Mouse (Mus musculus): Measurements from ENCODE around the gene Bpifb9a.
A peak's percentile ranks its signal among the peaks of the same experiment; 100 is the strongest.
"Not testable (repeated sequence)": the region's sequence is repeated elsewhere in the genome, so short reads cannot be mapped to it uniquely, and the experiment has no call there.

Gene Bpifb9a

DNA sequence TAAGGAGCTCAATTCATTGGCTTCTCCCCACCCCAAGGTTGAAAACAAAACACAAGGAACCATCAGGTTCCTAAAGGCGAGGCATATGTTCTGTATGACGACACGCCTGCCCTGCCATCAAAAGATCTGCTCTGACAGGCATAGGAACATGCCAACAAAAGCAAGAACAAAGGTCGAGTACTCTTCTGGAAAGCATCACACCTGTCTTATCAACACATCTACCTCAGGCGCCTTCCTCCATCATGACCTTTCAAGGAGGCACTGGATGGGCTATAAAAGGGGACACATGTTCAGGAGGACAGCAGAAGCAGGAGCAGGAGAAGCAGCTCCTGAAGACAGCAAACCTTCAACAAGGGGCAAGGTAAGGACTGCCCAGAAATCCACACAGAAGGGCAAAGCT, at the start of gene Bpifb9a:
TSS of gene Bpifb9a (plus strand) at position 301 of the 400 bp plus-strand sequence.
- DNase-seq (ENCODE audit: low spot score in 2 of 2) = not testable (repeated sequence)

DNA sequence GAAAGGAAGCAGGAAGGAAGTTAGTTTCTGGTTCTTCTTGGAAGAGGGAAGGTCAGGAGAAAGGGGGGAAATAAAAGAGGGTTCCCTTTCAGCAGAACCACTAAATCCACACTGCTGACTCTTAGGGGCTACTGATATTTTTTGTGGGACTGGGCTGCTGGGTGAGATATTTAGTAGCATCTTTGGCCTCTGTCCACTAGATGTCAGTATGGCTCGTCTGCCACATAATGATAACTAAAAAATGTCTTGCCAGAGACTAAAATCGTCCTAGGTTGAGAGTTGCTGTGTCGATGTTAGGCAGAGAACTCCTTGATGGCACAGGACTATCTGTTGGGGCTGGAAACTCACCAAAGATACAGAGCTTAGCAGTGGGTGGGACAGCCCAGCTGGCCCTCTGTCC, 48.5 kb upstream of the Bpifb9a start:
- no peak for DNase-seq (ENCODE audit: low spot score in 2 of 2)

DNA sequence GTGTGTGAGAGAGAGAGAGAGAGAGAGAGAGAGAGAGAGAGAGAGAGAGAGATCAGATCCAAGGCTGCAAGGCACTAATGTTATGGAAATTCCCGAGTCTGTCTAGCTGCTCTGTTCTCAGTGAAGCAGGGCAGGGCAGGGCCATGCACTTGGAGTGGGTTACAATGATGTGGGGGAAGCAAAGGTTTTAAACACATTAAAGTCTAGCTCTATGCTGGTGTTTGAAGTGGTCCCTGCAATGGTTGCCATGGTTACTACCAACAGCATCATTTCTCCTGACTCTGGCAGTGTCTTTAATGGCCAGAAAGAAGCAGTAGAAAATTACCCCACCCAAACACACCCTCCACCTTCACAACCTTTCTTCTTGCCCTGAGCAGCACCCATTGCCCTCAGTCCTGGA, 46.5 kb upstream of the Bpifb9a start:
- DNase-seq (ENCODE audit: low spot score in 2 of 2) = no peak

DNA sequence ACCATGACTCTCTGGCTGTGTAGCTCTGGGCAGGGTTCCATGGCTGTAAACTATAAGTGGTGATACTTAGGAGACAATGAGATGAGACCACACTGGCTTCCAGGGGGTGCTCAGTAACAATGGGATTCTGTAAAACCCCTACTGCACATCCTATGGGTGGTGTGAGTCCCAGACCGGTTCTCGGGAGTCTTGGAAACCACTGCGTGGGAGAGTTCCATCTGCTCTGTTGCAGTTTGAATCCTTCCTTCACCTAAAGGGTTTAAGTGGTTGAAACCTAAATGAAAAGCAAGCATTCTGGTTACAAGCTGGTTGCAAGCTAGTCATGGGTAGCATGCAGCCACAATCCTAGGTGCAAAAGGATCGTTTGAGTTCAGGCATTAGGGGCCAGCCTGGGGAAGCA, 45.8 kb upstream of the Bpifb9a start:
- no peak for DNase-seq (ENCODE audit: low spot score in 2 of 2)

DNA sequence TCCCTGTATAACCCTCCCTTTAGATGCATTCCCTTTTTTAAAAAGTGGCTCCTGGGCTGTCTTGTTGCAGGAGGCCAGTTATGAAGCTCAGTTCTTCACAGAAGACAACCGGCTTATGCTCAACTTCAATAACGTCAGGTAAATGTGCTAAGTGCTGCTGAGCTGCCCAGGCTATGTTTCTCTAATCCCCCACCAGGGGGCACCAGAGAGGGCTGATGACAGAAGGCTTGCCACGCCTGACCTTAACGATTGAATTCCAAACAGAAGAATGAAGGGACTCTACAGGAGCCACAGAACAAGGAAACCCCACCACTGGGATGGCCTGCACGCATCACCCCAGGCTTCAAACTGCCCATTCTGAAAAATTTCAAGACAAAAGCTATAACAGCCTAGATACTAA, 42.5 kb upstream of the Bpifb9a start:
- peak; percentile 67 to 77 for DNase-seq (ENCODE audit: low spot score in 2 of 2)

DNA sequence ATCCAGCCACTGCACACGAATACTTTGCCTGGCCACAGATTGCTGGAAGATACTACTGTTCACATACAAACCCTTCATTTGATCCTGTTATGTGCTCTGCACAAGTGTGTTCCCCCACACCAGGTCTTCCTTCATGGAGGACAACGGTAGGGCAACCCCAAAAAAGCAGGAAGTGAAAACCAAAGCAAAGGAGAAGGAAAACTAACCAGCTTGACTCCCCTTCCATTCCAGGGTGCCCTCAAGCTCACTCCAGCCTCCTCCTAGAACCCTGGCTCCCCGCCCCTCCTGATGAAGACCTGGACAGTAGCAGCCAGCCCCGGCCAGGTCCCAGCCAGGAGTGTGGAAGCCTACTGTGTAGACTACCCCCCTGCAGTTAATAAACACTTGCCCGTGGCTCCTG, 37.7 kb upstream of the Bpifb9a start:
- no peak for DNase-seq (ENCODE audit: low spot score in 2 of 2)

DNA sequence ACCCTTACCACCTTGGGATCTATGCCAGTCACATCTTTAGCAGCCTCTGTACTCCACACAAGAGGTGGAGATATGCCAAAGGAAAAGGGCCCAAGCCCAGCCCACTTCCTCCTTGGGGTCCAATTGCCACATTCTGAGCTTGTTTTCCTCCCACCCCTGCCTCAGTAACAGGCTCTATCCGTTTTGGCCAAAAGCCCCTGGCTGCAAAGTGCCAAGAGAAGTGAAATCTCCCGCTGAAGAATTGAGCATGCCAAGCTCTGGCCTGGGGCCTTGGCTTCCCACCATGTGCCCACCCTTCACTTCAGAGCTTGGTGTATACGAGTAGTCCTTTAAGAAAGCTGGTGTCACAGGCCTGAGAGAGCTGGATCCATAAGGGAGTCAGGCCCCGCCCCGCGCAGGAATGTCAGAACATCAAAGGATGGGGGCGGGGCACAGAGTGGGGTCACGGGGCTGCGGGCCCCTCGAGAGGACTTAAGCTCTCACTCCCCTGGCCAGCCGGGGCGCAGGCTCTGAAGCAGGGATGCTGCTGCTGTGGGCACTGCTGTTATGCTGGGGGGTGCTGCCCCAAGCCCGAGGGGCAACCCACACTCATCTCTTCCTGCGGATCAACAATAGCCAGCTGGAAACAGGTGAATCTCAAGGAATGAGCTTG, 34.3 kb upstream of the Bpifb9a start, which contains the start of gene Bpifb5:
TSS of gene Bpifb5 (plus strand) at position 478 of the 652 bp plus-strand sequence.
- DNase-seq (ENCODE audit: low spot score in 2 of 2) = peak in 1 of 2 experiments; percentile 60

DNA sequence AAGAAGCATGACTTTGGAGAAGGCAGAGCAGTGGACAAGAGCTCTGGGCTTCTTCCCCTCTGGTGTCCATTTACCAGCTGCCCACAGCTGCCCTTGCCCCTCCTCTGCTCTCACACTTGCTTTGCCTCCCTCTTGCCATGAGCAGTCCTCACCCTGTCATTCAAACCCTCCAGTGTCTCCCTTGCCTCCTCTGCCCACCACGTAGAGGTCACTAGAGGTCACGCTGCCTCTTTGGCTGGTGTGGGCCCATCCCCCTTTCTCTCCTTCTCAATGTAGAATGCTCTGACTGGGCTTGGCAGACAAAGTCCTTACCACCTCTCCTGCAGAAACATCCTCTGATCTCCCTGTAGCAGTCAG, 33.8 kb upstream of the Bpifb9a start:
- DNase-seq (ENCODE audit: low spot score in 2 of 2) = no peak

DNA sequence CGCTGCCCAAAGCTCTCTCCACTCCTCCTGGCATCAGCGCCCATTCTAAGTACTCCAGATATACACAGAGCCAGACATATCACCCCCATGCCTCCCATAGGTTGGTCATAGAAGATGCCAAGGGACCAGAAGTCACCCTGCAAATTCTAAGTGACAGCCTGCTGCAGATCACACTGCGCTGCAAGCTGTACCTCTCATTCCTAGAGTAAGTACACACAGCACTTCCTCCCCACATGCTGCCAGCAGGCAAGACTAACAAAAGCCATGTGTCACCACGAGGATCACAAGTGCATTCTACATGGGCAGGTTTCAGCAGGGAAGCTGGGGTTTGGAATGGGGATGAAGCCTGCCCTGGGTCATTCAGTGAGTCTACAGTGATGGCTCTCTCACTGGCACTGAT, 30.7 kb upstream of the Bpifb9a start:
- no peak for DNase-seq (ENCODE audit: low spot score in 2 of 2)

DNA sequence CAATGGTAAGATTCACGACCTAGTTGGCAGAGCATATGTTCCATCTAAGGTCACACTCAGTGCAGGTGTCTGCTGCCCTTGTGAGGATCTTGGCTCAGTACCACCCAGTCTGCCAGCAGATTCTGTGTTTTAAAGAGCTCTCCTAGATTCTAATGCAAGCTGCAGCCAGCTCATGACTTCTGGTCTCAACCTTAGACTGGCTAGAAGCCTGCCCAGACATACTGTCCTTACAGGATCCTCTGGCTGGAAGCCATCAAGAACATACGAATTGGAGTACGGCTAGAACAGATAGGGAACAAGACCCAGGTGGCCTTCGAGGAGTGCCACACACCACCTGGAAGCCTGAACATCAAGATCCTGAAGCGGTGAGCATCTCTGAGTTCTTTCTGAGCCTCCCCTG, 29.8 kb upstream of the Bpifb9a start:
- no peak for DNase-seq (ENCODE audit: low spot score in 2 of 2)

DNA sequence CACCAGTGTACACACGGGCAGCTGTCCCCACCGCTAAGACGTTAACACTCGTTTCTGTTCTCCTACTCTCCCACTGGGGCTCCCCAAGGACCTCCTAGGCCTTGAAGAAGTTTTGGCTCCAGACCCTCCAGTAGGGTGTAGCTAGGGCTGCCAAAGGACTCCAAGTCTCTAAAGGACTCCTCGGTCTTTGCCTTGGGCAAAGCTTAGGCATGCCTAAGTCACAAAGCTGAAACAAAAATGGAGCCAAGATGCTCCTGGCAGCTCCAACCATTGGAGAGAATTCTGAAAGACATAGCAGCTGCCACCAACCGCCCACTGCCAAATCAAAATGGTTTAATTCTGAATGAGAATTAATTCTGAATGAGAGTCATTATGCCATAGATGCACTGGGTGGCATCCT, 24.2 kb upstream of the Bpifb9a start:
- DNase-seq (ENCODE audit: low spot score in 2 of 2) = peak in 1 of 2 experiments; percentile 52

DNA sequence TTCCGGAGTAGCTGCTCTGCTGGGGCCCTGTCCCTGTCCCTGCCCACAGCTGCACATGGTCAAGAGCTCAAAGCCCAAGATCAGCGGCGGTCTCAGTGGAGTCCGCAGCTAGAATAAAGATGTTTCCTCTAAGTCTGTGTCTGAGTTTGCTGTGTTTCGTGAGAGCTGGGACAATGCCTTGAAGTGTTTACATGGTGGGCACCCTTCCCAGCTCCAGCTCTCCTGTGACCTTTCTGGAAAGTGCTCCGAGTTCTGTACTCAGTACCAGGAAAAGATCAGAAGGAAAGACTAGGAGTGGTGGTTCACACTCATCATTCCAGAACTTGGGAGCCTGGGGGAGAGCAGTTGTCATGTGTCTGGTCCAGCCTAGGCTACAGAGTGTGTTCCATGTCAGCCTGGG, 16.9 kb upstream of the Bpifb9a start:
- no peak for DNase-seq (ENCODE audit: low spot score in 2 of 2)

DNA sequence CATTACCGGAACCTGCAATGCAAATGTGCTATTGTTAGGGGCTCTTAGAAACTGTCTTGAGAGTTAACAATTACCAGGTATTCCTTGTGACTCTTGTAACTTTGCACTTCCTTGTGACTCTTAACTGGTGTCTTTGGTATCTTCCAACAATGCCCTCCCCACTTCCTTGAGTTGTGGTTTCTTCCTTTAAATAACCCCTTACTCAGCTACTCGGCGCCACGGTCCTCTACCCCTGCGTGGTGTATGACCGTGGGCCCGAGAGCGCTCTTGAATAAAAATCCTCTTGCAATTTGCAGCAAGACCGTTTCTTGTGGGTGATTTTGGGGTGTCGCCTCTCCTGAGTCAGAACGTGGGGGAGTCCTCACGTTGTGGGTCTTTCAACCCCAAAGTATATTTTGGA, 14.9 kb upstream of the Bpifb9a start:
- not testable (repeated sequence) for DNase-seq (ENCODE audit: low spot score in 2 of 2)

DNA sequence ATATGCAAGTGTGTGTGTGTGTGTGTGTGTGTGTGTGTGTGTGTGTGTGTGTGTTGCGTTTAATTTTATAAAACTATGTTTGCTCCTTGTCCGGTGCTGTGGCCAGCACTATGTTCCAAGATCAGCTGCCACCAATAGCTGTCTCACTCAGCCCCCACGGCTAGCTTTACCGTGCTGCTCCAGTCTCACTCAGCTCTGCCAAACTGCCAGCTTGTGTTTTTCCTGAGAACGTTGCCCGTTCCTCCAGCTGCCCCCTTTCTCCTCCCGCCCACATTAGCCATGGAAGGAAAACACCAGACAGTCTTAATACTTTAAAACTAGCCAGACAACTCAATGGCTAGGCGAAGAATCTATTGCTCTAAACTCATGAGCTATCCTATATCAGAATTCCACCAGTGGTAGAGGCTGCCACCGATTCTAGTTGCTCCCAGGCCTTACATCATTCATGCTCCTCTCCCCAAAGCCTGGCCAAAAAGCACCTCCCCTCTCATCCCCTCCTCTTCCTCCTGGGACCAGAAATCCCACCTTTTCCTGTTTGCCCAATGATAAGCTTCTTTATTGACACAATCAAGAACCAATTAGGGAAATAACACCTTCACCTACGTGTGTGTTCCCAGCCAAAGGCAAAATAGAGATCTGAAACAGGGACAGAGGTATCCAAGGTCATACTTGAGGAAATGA, 14.2 kb upstream of the Bpifb9a start:
- no peak for DNase-seq (ENCODE audit: low spot score in 2 of 2)

DNA sequence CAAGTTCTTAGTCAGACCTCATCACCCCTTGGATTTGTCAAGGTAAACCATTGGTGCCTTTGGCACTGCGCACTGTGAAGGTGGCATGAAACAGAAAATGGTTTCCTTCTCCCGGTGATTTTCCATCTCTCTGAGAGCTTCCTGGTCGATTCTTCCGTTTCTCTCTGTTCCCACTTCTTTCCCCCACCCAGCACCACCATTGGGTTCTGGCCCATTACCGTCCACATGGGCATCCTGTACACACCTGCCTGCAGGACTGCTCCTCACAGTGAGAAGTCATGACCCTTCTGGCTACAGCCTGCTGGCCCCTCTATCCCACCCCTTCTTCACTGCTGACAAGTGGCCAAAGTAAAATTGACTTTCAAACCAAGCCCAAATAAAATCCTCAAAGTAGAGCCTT, 12.3 kb upstream of the Bpifb9a start:
- no peak for DNase-seq (ENCODE audit: low spot score in 2 of 2)

DNA sequence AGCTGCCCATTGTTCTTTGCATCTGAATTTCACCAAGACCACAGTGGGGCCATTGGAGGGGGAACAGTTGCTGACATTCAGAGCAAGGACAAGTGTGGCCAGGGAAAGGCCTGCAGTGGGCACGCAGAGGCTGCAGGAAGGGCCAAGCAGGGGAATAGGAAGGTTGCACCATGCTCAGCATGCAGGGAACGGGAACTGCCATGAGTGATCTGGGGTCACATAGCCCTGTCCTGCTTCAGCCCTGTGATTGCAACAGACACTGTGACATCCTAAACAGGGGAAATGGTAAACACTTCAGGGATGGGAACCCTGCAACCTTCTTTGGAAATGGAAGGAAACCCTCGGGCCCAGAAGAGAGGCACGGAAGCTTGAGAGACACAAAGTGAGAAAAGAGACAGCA, 2.4 kb upstream of the Bpifb9a start:
- DNase-seq (ENCODE audit: low spot score in 2 of 2) = not testable (repeated sequence)

DNA sequence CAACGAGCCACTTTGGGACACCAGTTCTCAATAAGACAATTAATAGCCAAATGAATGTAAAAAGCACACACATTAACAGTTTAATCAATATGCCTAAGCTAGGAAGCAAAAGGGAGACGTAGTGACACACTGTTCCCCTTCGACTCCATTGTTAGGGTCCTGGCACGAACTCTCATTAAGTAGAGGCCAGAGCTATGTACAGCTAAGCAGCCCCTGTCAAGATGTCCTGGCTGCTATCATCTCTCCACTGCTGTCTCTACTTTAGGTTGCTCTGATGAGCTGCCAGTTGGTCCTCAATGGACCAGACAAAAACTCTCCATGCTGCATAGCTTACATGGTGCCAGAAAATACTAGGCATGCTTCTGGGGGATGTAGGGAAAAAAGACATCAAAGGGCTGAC, 1.9 kb upstream of the Bpifb9a start:
- no peak for DNase-seq (ENCODE audit: low spot score in 2 of 2)

DNA sequence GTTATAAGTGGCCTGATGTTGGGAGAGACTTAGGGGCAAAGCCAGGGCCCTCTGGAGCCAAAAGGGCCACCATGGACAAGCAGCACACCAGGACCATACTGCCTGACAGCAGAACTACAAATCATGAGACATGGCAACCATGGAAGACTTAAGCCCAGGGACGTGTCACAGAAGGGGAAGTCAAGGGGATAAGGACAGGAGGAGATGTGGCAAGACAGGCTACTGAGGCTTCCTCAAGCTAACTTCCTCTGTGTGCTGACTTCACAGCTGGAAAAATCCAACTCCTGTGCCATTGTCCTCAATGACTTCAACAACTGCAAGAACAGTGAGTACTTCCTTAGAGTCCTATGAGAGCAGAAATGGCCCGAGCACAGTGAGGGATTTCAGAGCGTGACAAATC, 6.7 kb downstream of the Bpifb9a start:
- DNase-seq (ENCODE audit: low spot score in 2 of 2) = not testable (repeated sequence)

DNA sequence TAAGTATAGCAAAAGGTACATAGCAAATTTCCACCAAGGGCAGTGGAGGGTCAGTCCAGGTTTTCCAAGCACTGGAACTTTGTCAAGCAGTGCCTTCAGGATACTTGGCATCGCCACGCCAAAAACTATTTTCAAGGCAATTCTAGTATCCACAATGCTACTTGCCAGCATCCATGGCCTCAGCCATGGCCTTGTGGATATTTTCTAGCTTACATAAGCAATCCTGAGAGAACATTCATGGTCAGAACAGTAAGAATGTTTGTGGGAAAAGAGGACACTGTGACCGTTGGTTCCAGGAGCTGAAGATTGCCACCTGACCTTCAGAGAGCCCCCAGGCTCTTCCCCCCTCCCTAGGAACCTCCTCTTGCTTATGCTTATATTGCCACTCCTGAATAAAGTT, 34.2 kb downstream of the Bpifb9a start:
- DNase-seq (ENCODE audit: low spot score in 2 of 2) = not testable (repeated sequence)

DNA sequence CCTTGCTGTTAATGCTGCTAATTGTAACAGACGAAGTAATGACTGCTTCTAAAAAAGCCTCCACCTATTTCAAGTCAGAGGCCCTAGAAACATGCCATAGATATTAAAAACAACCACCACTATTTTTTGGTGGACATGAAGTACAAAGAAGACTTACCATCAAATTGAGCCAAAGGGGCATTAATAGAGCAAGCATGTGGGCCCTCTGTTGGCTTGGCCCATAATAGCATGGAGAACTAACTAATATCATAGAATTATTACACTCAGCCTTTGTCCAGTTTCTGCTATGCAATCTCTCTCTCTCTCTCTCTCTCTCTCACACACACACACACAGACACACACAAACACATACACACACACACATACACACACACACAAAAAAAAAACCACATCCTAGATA, 35.2 kb downstream of the Bpifb9a start:
- no peak for DNase-seq (ENCODE audit: low spot score in 2 of 2)

DNA sequence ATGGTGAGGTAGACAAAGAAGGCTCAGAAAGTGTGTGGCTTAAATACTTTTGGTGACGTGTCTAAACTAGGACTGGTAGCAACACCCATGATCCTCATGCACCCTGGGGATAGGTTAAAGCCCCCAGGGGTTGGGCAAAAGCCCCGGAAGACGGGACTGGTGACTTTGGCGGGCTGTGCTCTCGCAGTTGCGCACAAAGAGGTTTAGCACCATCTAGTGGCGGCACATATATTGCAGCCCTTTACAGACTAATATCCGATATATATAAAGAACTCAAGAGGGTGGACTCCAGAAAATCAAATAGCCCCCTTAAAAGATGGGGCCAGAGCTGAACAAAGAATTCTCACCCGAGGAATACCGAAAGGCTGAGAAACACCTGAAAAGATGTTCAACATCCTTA, 37.1 kb downstream of the Bpifb9a start:
- peak in 1 of 2 experiments; percentile 56 for DNase-seq (ENCODE audit: low spot score in 2 of 2)

DNA sequence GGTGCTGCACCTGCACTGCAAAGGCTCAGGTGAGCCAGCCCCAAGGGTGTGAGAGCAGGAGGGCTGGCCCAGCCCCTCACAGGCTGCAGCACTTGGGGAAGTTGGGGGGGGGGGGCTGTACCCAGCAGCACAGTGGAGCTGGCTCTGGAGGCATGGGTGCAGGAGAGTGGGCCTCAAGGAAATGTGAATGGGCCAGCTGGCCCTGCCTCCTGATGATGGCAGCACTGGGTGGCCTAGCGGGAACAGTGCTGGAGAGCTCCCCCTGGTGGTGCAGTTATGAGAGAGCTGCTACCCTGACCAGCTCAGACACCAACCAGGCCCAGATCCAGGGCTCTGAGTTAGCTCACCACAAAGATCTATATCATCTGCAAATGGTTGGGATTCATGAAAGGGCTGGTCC, 42.8 kb downstream of the Bpifb9a start:
- peak; percentile 50 to 75 for DNase-seq (ENCODE audit: low spot score in 2 of 2)

DNA sequence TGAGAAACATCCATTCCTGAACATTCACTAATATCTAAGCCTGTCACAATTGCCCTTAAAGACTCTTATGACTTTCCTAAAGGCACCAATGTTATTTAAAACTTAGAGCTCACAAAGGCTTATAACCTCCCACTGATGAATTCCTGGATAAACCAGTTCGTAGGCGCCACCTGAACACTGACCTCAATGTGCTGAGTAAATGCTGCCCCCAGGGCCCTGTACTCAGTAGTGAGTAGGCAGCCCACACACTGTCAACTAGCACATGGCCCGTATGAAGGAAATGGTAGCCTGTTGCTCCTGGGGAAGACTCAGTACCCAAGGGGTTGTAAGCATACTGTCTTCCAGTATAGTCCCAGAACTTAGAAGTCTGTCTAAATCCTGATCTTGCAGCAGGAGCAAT, 44.1 kb downstream of the Bpifb9a start:
- no peak for DNase-seq (ENCODE audit: low spot score in 2 of 2)

DNA sequence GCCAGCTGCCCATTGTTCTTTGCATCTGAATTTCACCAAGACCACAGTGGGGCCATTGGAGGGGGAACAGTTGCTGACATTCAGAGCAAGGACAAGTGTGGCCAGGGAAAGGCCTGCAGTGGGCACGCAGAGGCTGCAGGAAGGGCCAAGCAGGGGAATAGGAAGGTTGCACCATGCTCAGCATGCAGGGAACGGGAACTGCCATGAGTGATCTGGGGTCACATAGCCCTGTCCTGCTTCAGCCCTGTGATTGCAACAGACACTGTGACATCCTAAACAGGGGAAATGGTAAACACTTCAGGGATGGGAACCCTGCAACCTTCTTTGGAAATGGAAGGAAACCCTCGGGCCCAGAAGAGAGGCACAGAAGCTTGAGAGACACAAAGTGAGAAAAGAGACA, 47.0 kb downstream of the Bpifb9a start:
- not testable (repeated sequence) for DNase-seq (ENCODE audit: low spot score in 2 of 2)
